Mouse (Mus musculus): ENCODE data around the gene Cxcr4.
"Not testable (repeated sequence)": the region's sequence is repeated elsewhere in the genome, so short reads cannot be mapped to it uniquely, and the experiment has no call there.

The Cxcr4 gene

DNA sequence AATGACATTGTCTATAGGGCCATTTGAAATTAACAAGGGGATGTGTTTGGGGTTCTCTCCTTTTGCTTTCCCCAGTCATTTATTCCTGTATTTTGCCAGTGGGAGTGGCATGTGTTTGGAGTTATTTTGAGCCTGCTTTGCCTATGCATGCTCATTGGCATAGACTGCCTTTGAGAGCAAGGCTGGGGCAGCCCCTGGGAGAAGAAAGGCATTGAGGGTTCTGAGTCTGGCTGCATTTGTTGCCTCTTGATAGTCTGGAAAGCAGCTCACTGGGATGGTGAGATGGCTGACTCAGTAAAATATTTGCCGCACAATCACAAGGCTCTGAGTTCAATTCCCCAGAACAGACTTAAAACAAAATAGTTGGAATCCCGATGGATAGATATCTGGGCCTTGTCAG, 8.5 kb upstream of the Cxcr4 start:
- in situ Hi-C loops (cut with MseI, MboI): no loop called here

DNA sequence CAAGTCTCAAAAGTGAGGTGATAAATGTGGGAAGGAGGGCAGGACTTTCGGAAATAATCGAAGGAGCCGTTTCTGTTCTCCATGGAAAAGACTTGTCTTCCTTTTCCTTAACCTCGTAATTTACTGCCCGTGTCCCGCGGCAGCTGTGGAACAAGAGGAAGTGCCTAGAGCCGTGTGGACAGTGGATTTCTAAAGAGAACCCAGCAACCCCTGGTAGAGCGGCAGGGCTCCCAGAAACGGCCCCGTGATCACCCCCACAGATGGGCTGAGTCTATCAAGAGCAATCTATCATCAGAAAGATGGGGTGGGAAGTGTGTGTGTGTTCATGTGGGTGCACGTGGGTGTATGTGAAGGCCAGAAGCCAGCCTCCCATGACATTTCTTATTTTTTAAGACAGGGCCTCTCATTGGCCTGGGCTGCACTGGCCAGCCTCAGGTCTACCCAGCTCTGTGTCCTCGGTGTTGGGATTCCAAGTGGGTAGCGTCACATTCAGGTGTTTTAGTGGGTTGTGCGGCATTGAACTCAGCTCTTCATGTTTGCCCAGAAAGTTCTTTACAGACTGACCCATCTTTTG, 5.2 kb upstream of the Cxcr4 start:
- in situ Hi-C loops (cut with MseI, MboI): loop anchor here in 1 of 2 experiments (5.0 kb wide), 1 partner anchor 225 kb away; no protein-coding TSS in a partner anchor

DNA sequence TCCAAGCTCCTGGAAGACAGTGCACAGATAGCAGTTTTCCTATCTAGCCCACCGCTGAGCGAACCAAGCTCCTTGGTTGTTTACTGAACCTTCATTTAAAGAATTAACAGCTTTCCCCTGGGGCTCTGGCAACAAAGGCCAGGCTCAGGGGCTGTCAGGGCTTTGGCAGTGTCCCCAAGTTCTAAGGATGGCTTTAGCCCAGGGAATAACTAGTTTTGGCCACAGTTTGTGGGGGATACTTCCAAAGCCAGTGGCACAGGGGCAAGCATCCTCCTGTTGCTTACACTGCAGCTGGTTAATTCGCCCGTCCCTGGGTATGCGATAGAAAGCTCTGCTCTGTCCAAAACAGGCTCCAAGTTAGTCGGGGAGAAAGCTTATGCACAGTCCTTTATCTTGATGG, 3.4 kb upstream of the Cxcr4 start:
- in situ Hi-C loops (cut with MseI, MboI): loop anchor here in 1 of 2 experiments (5.0 kb wide), 1 partner anchor 227 kb away; no protein-coding TSS in a partner anchor

DNA sequence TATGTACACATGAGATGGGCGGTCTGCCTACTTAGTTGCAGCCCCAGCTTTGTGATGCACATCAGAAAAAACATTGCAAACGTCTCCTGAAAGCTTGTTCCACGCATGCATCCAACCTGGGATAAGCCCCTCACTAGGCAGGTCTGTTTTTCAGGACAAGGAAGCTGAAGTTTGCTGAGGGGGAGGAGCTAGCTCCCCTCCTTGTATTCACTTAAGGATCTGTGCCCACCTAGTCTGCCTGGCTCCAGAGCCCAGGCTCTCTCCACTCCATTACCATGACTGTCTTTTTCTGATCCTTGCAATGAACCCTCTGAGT, 3.0 kb upstream of the Cxcr4 start:
- in situ Hi-C loops (cut with MseI, MboI): loop anchor here in 1 of 2 experiments (5.0 kb wide), 1 partner anchor 227 kb away; no protein-coding TSS in a partner anchor

DNA sequence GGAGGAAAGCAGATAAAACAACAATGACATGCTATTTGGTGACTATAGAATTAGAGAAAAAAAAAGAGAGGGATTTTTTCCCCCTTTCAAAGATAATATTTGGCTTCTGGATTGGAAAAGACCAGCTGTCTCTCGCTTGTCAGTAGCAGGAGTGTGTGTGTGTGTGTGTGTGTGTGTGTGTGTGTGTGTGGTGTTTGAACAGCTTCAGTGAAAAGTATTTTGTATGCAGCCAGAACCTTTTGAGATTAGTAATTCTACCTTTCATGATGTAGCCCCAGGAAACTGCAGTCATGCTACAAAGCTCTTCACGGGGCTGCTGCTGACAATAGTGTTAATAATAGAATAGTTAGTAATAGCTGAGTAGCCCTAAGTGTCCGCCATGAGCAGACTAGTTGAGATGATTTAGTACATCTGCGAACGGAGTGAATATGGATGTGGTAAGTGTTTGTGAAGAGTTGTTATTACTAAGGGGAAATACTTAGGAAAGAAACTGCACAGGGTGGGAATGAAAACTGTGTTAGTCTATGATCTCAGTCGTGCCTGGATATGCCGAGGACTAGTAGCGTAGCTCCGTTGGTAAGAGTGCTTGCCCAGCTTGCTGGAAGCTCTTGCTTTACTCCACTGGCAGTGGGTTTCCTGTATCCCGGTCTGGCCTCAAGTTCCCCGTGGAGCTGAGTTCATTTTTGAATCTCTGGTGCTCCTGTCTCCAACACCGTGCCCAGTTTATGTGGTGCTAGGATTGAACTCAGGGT, 2.4 kb upstream of the Cxcr4 start:
- in situ Hi-C loops (cut with MseI, MboI): loop anchor here (5.0 kb wide), 1 partner anchor 228 kb away; no protein-coding TSS in a partner anchor

- in situ Hi-C loops (cut with MseI, MboI): loop anchor here in 1 of 2 experiments (5.0 kb wide), 1 partner anchor 229 kb away; no protein-coding TSS in a partner anchor
Observed at GRCm38 (mm10) chr1:128592961-128593501, 938 bp upstream of the Cxcr4 start.

DNA sequence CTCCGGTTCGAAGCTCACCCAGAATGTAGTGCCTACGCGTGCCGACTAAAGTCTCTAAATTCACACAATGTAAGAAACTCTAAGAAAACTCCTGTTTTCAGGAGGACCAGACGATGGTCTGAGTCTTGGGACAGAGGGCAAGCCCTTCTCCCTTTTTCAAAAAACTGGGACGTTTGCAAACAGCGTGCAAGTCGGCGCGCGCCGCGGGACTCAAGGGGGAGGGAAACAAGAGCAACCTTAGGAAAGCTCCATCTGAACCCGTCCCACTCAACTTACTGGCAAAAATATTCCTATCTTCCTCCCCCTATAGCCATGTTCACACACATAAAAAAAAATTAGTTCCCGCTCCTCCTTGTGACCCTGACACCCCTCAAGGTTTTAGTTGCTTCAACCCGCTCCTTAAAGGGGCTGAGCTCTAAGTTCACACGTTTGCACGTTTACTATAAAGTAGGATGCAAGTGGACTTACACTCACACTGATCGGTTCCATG, 327 bp downstream of the Cxcr4 start:
- in situ Hi-C loops (cut with MseI, MboI): loop anchor here in 1 of 2 experiments (5.0 kb wide), 1 partner anchor 231 kb away; no protein-coding TSS in a partner anchor

GRCm38 (mm10) chr1:128590816-128591720, 1.0 kb downstream of the Cxcr4 start:
- in situ Hi-C loops (cut with MseI, MboI): loop anchor here in 1 of 2 experiments (5.0 kb wide), 1 partner anchor 231 kb away; no protein-coding TSS in a partner anchor

GRCm38 (mm10) chr1:128590011-128590410, 2.1 kb downstream of the Cxcr4 start:
- in situ Hi-C loops (cut with MseI, MboI): loop anchor here in 1 of 2 experiments (5.0 kb wide), 1 partner anchor 232 kb away; no protein-coding TSS in a partner anchor

- in situ Hi-C loops (cut with MseI, MboI): no loop called here
Observed at GRCm38 (mm10) chr1:128589488-128589887, 2.6 kb downstream of the Cxcr4 start.

GRCm38 (mm10) chr1:128588337-128588736, 3.8 kb downstream of the Cxcr4 start:
- in situ Hi-C loops (cut with MseI, MboI): no loop called here

- in situ Hi-C loops (cut with MseI, MboI): no loop called here
Observed at GRCm38 (mm10) chr1:128586928-128587780, 4.9 kb downstream of the Cxcr4 start.

GRCm38 (mm10) chr1:128586162-128586927, 5.7 kb downstream of the Cxcr4 start:
- in situ Hi-C loops (cut with MseI, MboI): no loop called here

DNA sequence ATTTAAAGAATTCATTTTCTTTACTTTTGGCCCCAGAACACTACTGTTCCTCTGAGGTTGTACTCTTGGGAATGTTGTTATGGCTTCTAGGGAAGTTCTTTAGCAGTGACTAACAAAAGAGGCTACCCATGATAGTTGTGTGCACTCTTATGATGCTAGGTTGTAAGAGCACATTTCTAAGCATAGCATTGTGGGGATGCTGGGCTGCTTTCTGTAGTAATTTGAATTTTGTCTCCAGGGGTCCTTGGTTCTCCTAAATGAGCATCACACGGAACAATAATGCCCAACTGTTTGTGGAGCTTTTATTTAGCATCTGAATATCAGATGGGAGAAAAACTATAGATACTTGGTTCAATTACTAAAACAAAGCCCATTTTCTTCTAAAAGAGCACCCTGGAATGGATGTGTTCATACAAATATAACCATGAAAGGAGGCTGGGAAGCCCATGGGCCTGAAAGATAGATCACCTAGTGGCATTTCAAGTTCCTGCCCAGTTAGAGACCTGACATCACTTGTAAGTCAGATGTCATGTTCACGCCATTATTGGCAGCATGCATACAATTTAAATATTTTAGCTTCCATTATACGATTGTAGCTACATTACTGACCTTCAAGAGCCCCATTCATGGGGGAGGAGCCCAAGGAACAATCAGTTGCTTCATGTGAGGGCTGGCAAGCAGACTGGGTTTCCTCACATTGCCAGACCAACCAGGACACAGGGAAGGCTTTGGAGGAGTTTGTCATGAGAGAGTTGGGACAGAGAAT, 6.5 kb downstream of the Cxcr4 start:
- in situ Hi-C loops (cut with MseI, MboI): no loop called here

DNA sequence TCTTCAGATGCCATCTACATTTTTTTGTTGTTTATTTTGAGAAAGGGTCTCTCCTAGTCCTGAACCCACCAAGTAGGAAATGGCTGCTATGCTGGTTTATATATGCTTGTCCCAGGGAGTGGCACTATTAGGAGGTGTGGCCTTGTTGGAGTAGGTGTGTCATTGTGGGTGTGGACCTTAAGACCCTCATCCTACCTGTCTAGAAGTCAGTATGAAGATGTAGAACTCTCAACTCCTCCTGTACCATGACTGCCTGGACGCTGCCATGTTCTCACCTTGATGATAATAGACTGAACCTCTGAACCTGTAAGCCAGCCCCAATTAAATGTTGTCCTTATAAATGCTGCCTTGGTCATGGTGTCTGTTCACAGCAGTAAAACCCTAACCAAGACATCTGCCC, 7.4 kb downstream of the Cxcr4 start:
- in situ Hi-C loops (cut with MseI, MboI): not testable (repeated sequence)

DNA sequence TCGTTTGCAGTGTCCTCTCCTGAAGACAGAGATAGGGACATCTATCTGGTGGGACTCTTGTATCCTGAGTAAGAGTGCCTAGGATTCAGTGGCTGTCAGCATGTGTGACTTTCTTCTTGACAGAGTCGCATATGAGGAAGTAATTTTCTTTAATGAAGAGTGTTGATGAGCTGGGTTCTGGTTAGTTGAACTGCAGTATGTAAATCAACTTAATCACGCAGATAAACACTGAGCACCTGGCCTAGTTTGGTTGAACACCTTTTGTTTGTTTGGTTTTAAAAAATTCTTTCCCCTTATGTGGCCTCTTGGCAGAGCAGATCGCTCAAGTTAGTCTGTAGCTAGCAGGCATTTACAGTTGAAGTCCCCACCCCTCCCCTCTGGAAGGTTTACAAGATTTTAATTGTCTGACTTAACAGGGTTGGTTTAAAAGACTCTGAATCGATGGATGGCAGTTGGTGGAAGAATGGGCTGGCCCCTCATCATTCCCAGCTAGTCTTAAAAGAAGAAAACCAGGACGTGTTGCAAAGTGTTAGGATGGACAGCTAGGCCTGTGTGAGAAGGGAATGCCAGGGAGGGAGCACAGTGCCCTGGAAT, 8.7 kb downstream of the Cxcr4 start:
- in situ Hi-C loops (cut with MseI, MboI): no loop called here

DNA sequence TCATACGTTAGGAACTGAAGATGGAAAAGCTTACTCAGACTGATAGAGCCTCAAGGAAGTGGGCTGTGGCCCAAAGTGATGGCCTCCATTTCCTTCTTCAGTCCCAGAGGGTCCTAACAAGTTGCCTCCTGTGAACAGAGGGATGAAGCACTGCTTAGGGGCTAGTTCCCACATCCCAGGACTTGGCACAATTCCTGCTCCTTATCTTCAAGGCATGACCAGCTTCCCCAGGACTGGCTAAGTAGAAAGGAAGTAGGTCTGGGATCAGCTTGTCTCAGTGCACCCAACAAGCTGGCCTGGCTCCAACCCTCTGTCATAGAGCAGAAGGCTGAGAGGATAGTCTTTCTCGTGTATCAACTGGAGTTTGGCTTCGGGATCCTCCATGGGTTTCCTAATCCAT, 11.8 kb downstream of the Cxcr4 start:
- in situ Hi-C loops (cut with MseI, MboI): no loop called here

DNA sequence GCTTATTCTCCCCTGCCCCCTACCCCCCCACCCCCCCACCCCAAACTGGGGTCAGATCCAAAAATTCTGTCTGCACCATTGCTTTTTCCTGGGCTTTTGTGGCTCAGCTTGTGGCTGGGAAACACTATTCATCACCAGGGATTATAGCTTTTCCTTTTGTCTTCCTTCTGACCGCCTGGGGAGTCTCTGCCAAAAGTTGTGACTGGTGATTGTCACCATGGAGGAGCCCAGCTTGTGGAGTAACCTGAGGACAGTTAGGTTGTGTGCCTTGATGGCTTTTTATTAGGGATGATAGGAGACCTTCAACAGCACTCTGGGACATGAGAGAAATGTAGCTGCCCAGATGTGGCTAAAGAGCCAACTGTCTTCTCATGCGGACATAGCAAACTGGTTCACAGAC, 13.6 kb downstream of the Cxcr4 start:
- in situ Hi-C loops (cut with MseI, MboI): no loop called here

- in situ Hi-C loops (cut with MseI, MboI): no loop called here
Observed at GRCm38 (mm10) chr1:128575096-128575495, 17.0 kb downstream of the Cxcr4 start.
